Mouse (Mus musculus): ENCODE results near the gene Slc7a6. TPM values are rescaled to one million over a fixed set of nuclear protein-coding genes. Genes with fewer than 3 reads are reported as not detected.

Gene Slc7a6
- 10 to 100 TPM in 2 of 4 experiments, 1 to 10 TPM in 2; 7.2 to 11.4 (median 9.3) TPM for total RNA-seq (2022)

DNA sequence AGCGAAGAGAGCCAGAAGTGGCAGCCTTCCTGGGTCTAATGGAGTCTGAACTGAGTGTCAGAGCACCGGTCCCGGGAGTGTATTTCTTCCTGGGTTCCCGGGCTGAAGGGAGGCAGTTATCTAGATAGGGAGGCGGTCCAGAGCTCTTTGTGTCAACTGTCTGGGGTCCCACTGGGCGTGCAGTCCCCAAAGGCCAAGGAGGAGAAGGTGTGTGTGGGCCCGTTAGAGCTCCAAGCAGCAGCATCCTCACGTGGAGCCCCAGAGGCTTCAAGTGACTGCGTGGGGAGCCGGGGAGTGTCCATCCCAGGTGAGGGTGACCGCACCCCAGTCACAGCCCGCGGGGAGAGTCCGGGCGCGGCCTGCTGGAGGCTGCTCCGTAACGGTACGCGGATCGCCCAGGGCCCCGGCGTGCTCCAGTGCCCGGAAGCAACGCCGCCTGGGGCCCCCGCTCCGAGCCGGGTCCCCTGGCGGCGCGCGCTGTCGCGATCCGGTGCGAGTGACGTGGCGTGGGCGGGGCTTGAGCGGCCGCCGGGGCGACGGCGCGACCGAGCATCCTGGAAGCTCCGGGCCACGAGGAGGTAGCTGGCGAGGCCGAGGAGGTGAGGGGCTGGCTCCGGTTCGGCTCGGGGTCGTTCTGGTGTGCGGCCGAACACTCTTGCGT, at the start of gene Slc7a6:
TSS of gene Slc7a6 (plus strand) at position 502 of the 661 bp plus-strand sequence.
- peak; percentile 62 to 74 for DNase-seq (ENCODE audit: low spot score in 2 of 2)

DNA sequence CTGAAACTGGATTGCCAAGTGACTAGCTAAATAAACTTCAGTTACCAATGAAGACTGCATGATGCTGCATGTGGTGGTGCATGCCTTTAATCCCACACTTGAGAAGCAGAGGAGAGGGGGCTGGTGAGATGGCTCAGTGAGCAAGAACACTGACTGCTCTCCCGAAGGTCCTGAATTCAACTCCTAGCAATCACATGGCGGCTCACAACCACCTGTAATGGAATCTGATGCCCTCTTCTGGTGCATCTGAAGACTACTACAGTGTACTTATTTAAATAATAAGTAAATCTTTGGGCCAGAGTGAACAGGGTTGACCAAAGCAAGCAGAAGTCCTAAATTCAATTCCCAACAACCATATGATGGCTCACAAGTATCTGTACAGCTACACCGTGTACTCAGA, 45.2 kb upstream of the Slc7a6 start:
- no peak for DNase-seq (ENCODE audit: low spot score in 2 of 2)

DNA sequence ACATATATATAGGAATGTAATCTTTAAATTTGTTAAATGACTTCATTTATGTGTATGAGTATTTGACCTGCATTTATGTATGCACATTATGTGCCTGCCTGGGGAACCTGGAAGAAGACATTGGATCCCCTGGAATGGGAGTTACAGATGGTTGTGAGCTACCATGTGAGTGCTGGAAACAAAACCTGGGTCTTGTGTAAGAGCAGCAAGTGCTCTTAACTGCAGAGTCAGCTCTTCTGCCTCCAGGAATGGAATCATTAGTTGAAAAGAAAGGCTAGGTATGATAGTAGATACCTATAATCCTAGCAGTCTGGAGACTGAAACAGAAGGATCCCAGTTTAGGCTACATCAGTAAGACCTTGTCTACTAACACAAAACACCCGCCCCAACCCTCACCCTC, 42.6 kb upstream of the Slc7a6 start:
- DNase-seq (ENCODE audit: low spot score in 2 of 2), result no peak

DNA sequence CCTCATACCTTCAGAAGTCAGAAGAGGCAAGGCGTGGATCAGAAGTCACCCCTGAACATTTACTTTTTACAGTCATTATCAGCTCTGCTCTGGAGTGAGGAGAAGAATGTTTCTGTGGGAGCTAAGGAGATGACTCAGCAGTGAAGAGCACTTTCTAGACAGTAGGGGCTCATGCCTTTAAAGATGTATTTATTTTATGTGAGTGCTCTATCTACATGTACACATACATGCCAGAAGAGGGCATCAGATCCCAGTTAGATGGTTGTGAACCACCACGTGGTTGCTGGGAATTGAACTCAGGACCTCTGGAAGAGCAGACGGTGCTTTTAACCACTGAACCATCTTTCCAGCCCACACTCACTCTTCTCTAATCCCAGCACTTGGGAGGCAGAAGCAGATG, 41.6 kb upstream of the Slc7a6 start:
- DNase-seq (ENCODE audit: low spot score in 2 of 2), result no peak

DNA sequence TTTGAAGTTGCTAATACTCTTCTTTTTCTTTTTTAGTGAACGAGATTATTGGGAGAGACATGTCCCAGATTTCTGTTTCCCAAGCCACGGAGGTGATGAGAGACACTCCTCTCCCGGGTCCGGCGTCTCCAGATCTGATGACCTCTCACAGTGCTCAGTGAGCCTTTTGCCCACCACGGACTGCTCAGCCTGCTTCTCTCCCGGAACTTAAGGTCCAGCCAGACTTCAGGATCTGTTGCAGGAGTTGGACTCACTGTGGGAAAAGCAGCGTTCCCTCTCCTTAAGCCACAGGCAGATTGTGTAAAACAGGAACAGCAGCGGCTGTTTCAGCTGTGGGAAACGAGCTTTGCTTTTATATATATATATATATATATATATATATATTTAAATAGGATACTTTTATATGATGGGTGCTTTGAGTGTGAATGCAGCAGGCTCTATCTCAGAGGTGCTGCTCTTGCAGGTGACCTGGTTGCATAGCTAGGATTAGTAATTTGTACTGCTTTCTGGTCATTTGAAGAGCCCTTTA, 40.7 kb upstream of the Slc7a6 start:
- no peak for DNase-seq (ENCODE audit: low spot score in 2 of 2)

DNA sequence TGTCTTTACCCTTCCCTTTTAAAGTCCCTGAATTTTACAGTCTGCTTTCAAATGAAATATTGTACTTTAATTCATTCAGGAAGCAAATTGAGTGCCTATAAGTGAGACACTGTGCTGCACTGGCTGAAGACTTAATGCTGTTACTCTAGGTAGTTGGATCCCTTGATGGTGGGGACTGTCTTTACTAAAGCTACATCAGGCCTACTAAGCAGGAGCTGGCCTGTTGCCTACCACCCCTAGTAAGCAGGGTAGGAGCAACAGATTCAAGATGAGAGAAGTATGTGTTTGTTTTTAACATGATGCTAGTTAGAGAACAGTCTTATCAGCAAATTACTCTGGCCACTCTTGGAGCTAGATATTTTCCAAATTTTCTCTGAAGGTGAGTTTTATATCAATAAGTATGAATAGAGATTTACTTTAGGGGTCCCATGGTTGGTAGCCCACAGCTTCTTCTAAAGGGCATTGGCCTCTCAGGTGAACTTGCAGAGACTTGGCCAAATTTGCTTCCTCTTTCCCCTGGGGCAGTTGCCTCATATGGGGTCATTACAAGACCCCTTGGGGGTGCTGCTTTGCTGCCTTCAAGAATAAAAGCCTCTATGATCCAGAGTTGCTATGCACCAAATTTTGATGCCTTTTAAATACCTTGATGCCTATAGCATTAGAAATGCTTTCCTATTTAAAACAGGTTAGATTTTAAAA, 39.3 kb upstream of the Slc7a6 start:
- no peak for DNase-seq (ENCODE audit: low spot score in 2 of 2)

DNA sequence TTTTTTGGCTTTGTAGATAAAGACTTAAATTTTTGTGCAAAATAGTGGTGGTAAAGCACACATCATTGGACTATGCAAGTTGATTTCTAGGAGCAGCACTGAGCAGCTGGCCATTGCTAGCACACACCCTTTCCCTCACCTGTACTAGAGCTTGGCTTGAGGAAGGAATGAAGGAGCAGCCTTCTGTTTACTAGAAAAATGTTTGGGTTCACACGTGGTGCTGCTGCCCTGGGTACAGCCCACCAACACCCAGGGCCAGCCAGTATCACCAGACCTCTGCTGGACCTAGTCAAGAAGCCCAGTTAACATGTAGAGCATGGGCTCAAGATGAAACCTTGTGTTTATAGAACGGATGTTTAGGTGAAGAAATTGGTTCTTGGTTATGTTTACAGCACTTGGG, 38.7 kb upstream of the Slc7a6 start:
- DNase-seq (ENCODE audit: low spot score in 2 of 2), result no peak

DNA sequence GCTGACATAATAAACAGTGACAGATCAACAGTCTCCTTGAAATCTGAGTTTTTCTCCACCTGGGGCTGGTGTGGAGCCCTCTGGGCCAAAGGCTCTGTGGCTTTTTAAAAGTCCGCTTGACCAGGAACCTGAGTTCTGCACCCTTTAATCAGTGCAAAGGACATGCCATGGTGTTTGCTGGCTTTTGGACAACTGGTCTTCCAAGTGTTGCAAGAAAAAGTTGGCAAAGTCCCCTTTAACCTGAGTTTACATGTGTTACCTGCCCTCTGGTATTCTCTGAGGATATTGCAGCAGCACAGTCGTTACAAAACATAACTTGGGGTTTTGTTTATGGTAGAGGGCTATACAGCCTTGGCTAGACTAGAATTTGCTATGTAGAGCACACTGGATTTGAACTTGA, 38.2 kb upstream of the Slc7a6 start:
- DNase-seq (ENCODE audit: low spot score in 2 of 2), result no peak

DNA sequence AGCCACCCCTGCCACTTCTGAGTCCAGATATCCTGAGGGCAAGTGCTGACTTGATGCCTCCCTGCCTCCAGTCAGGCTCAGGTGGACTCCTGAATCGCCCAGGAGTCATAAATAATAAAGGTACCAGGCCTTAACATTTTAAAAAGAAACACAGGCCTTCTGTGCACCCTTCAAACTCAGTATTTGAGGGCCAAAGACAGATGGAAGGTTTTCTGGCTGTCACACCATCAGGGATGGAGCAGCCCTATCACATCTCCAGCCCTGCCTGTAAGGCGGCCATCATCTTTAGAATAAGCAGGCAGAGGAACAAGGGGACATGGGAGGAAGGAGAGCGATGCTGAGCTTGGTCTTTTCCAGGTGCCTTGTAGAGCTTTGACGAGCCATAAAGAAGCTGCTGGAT, 37.6 kb upstream of the Slc7a6 start:
- DNase-seq (ENCODE audit: low spot score in 2 of 2), result no peak

DNA sequence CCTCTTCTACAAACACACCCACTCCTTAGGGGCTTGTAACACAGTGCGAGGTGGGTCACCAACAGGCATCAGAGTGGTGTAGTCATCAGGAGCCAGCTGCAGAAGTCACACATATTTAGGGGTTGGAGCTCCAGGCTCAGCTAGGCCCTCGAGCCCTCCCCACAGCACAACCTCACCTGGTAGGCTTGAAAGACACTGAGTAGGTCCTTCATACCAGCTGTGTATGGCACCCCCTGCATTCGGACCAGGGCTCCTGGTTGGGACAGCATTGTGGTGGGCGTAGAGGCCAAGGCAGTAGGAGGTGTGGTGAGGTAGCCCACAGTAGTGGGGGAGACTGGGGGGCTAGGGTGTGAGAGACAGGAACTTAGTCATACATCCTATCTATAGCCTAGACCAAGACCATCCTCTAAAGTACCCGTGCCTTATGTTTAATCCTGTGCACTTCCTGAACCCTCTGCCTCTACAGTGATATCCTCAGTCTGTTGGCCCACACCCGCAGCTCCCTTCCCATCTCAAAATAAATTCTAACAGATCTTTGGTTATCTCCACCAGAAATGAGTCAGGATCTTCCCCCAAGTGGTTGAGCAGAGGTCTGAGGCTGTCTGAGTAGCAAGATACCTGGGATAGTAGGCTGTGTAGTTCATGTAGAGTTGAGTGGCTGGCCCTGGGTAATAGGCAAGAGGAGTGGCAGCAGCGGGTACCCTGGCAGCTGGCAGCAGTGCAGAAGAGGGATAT, 37.0 kb upstream of the Slc7a6 start:
- DNase-seq (ENCODE audit: low spot score in 2 of 2), result no peak

DNA sequence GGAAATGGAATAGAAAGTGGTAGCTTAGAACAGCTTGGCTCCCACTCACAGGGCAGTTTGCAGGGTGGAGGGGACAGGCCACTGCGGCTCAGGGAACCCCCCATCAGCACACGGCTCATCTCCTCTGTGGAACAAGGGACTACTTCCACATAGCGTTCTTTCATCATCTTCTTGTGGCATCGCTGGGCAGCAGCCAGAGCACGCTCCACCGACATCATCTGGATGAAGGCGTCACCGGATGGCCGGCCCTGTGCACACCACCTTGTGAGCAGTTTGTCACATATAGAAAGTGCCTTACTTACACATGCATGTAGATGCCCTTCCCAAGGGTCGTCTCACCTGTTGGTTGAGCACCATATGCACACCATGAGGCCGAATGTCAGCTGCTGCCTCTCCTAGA, 36.3 kb upstream of the Slc7a6 start:
- DNase-seq (ENCODE audit: low spot score in 2 of 2), result no peak

DNA sequence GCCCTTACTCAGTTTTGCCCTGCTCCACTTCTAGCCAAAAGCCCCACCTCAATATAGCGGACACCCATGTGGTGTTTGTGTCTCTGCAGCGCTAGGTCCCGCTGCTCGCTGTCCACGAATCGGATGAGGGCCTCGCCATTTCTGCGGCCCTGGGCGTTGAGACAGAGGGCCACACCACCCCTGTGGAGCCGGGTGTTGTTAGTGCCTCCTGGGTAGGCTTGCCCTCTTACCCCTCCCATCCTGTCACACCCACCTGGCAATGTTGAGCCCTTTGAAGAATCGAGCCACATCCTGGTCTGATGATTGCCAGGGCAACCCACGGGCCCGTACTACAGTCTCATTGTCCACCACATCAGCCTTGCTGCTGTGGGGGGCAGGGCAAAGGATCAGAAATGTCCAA, 35.1 kb upstream of the Slc7a6 start:
- DNase-seq (ENCODE audit: low spot score in 2 of 2), result no peak

DNA sequence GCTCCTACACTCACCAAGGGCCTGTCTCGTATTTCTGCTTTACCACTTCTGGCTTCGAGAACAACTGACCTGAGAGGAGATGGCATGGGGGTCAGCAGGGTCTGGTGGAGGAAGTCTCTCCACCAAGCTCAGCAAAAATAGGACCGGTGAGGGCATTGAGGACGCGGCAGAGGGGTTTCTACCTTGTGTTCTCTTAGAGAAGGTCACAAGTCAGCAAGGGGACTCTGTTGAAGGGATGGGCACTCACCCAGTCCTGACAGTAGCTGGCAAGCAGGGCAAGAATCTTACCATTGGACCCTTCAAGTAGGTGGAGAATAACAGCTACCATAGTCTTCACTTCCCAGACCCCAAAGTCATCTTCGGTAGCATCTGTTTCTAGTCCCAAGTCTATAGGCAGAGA, 34.7 kb upstream of the Slc7a6 start:
- DNase-seq (ENCODE audit: low spot score in 2 of 2), result no peak

DNA sequence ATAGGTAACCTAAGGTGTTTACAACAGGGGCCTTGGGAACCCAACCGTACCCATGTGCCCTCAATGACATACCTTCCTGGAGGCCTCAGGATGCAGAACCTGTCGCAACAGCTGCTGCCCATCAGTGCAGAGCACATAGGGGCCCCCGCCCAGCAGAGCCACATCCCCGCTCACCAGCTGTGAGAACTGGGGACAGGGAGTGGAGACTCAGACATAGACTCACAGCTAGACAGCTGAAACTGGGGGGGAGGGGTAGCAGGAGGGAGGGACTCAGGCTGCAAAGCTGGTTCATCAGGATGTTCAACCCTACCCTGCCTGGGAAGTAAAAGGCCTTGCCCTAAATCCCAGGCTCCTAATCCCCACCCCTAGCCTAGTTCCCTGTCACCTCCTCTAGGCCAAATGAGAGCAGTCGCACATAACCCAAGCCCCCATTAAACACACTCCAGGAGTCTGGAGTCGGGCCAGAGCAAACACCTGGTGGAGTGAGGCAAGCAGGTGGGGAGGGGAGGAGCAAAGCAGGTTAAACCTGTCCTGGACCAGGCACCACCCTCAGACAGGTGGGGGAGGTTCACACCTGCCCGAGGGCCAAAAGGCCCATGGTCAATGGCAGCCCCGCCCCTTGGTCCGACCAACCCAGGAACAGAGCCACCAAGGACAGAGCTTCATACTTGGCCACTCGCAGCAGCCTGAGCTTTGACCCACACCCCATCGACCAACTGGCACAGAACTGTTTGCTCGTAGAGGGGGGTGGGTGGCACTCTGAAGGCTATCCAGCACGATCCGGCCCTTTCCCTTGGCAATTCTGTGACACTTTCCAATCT, 33.7 kb upstream of the Slc7a6 start:
- no peak for DNase-seq (ENCODE audit: low spot score in 2 of 2)

DNA sequence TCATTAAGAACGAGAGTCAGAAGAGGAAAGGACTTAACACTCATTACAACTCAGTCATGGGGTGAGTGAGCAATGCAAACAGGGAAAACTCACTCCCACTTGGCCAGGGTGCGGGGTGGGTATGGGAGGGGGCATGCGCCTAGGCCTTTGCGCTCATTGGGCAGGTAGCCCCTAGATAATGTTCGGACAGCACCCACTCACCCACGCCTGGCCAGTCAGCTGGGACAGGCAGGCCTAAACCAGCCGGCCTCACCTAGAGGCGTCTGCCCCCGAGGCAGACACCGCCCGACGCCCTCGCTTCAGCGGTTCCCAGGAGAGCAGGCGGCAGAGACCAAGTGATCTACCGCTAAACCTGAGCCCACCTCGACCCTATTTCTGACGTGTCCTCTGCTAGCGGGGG, 33.0 kb upstream of the Slc7a6 start:
- DNase-seq (ENCODE audit: low spot score in 2 of 2), result no peak

DNA sequence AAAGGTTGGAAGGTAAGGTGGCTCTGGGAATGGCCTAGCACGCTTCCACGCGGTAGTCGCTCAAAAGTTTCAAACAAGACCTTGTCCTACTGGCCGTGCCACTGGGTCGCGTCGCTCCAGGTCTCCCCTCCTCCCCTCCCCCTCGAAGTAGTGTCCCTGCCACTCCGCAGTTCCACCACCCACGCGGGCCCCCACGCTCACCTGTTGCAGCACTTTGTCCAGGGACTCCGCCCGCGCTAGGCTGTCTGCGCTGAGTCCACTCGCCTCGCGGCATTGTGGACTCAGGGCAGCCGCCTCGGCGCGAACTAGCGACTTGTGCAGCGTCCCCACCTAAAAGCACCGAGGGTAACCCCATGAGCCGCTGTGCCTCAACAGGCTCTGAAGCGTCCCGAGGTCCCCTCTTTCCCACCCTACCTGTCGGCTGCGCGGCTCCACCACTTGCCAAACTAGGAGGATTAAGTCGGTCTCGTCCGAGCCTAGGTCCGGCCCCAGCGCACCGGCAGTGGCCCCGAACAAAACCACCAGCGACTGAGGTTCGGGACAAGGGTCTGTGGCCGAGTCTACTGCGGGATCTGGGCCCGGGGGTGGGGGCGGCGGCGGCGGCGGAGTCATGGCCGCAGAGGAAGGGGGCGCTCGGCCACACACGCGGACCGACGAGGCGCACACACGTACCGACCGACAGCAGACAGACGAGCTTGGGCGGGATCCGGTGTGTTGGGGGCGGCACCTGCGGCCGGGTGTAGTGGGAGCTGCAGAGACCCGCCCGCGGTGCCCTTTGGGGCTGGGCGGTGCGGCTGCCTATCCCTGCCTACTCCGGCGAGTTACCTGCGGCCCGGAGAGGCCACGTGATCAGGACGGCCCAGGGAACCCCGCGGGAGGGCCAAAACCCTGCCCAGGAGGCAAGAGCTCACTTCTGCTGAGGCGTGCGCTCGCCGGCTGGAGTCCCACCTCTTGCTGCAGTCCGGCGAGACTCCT, 32.2 kb upstream of the Slc7a6 start, which contains the start of gene Esrp2:
TSS of gene Esrp2 (minus strand) at position 819 of the 975 bp plus-strand sequence.
- DNase-seq (ENCODE audit: low spot score in 2 of 2), result no peak

DNA sequence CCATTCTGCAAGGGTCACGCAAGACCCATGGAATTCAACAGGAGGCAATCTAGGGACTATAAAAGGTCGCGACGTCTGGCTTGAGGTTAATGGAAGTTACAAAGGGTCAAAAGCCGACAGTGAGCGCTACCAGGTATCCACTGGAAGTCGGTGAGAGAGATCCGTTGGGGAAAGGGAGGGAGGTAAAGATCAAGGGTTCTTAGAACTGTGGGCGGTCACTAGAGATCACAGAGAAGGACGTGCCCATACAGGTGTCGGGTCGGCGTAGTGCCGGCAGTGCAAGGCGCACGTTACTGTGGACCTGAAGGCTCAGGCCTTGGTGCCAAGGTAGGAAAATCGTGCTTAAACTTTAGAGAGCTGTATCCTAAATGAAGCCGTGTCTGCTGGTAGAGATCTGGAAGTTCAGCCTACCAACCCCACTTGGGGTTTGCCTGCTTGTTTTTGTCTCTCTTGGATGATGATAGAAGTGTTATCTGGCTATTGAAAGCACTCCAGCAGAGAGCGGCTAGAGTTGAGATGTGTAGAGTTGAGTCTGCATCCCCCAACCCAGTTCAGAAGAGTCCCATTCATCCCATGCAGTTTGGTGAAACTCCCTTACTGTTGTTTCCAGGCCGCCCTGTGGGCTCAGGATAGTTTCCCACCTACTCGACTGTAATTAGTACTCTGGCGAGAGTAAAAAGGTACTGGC, 31.3 kb upstream of the Slc7a6 start:
- DNase-seq (ENCODE audit: low spot score in 2 of 2), result no peak

DNA sequence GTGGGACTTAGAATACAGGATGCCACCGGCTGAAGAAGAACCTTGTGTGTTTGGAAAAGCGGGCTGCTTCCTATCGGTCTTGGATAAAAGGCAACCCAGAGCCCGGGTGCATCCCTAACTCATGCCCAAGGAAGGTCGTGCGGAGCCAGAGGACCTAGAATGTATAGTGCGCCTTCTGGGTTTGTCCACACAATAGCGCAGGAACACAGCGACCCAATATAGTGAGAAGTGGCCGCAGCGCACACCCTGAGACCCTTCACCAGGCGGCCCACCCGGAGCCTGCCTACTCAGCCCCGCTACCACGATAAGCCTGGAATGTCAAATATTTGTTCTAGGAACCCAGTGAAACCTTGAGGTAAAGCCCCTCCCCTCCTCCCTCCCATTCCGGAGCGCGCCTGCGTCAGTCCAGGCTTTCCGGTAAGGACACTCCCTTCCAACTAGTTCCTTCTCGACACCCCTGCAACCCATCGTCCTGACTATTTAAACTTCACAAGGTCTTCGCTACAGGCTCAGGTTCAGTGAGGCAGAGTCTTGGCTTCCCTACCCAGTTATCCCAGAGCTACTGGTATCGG, 30.7 kb upstream of the Slc7a6 start:
- DNase-seq (ENCODE audit: low spot score in 2 of 2), result peak in 1 of 2 experiments; percentile 10

DNA sequence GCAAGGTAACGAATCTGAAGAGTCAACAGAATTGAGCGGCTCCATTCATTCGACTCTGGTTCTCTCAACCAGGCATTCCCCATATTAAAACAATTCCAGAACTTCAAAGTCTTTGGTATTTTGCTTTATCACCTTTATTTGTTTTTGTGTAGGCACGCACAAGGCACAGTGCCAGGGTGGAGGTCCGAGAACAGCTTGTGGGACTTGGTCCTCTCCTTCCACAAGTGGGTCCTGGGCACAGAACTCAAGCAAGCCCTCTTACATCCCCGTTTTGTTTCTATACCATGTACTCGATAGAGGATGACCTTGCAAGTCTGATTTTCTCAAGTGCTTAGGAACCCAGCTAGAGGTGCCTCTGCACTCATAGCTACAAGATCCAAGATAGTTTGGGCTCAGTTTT, 30.0 kb upstream of the Slc7a6 start:
- peak in 1 of 2 experiments; percentile 2 for DNase-seq (ENCODE audit: low spot score in 2 of 2)

Data from gastrocnemius, adult 8-10 months (tissue).